Mouse (Mus musculus) myocyte (in vitro differentiated cells): ENCODE results near the gene Simc1. TPM values are rescaled to one million over a fixed set of nuclear protein-coding genes. Genes with fewer than 3 reads are reported as not detected.

Source experiments
- H3K27me3 ChIP-seq: one replicate; pipeline ENCODE4 v1.6.1; 2011; ENCODE audit not compliant: control insufficient read depth, insufficient read depth, insufficient read length
- H3K36me3 ChIP-seq: one replicate; pipeline ENCODE4 v1.6.1; 2011; ENCODE audit not compliant: control insufficient read depth, insufficient read depth
- H3K4me2 ChIP-seq: one replicate; pipeline ENCODE4 v1.6.1; 2011; ENCODE audit warnings: low read depth, control low read depth
- H3K4me3 ChIP-seq: one replicate; pipeline ENCODE4 v1.5.1; 2011; ENCODE audit warnings: mild to moderate bottlenecking, control low read depth, moderate library complexity
- H3K79me2 ChIP-seq: one replicate; pipeline ENCODE4 v1.6.1; 2011; ENCODE audit not compliant: control insufficient read depth, insufficient read depth
- H3ac ChIP-seq: one replicate; pipeline ENCODE4 v1.6.1; 2011; ENCODE audit not compliant: control insufficient read depth, insufficient read length
- CEBPB ChIP-seq: IDR thresholded peaks from 2 replicates; pipeline ENCODE4 v1.6.1; 2011; ENCODE audit warnings: mild to moderate bottlenecking, moderate library complexity; ENCODE audit not compliant: poor library complexity, insufficient read depth, severe bottlenecking
- E2F4 ChIP-seq: IDR thresholded peaks from one replicate; pipeline ENCODE4 v1.6.1; 2011; ENCODE audit warnings: mild to moderate bottlenecking, control low read depth, moderate library complexity; ENCODE audit not compliant: insufficient read depth
- MAX ChIP-seq: IDR thresholded peaks from one replicate; pipeline ENCODE4 v1.6.1; 2011; ENCODE audit warnings: low read depth, mild to moderate bottlenecking, control low read depth
- MYOD1 ChIP-seq, 3 experiments: IDR thresholded peaks; one replicate each; pipeline ENCODE4 v1.6.1; 2011; ENCODE audit warnings: control low read depth in 2 of 3, low read depth in 2 of 3, mild to moderate bottlenecking in 2 of 3, moderate library complexity in 1 of 3; ENCODE audit not compliant: insufficient read length in 2 of 3, control insufficient read depth in 1 of 3
- MYOG ChIP-seq, 3 experiments: IDR thresholded peaks; one replicate each; pipeline ENCODE4 v1.6.1; 2011; ENCODE audit warnings: control low read depth in 2 of 3, low read depth in 2 of 3, mild to moderate bottlenecking in 2 of 3; ENCODE audit not compliant: insufficient read length in 2 of 3, control insufficient read depth in 1 of 3, insufficient read depth in 1 of 3
- POLR2A ChIP-seq: IDR thresholded peaks from one replicate; pipeline ENCODE4 v1.6.1; 2011; ENCODE audit warnings: low read depth, mild to moderate bottlenecking, control low read depth, moderate library complexity; ENCODE audit not compliant: insufficient read length
- POLR2AphosphoS2 ChIP-seq: IDR thresholded peaks from one replicate; pipeline ENCODE4 v1.6.1; 2011; ENCODE audit warnings: low read depth, control low read depth; ENCODE audit not compliant: insufficient read length
- REST ChIP-seq: IDR thresholded peaks from one replicate; pipeline ENCODE4 v1.6.1; 2011; ENCODE audit warnings: mild to moderate bottlenecking, control low read depth, moderate library complexity; ENCODE audit not compliant: insufficient read depth, insufficient read length
- SRF ChIP-seq: IDR thresholded peaks from one replicate; pipeline ENCODE4 v1.6.1; 2011; ENCODE audit warnings: low read depth; ENCODE audit not compliant: control insufficient read depth, insufficient read length
- TCF12 ChIP-seq: IDR thresholded peaks from one replicate; pipeline ENCODE4 v1.6.1; 2011; ENCODE audit warnings: mild to moderate bottlenecking, control low read depth; ENCODE audit not compliant: poor library complexity, insufficient read depth, severe bottlenecking
- TCF3 ChIP-seq: IDR thresholded peaks from one replicate; pipeline ENCODE4 v1.6.1; 2011; ENCODE audit warnings: low read depth, control low read depth; ENCODE audit not compliant: insufficient read length
- USF1 ChIP-seq: IDR thresholded peaks from one replicate; pipeline ENCODE4 v1.6.1; 2011; ENCODE audit warnings: low read depth, mild to moderate bottlenecking, control low read depth, moderate library complexity
- polyA plus RNA-seq: library from polyadenylated mRNA; unstranded; fragments of >200 nt; fragmentation: generic; extraction: Trizol; gene quantifications from one replicate; pipeline ENCODE4 v1.2.1, GENCODE M21; 2012; ENCODE audit warnings: missing spikeins

Gene Simc1
- polyA plus RNA-seq, 1 experiment, result 3.8 TPM

DNA sequence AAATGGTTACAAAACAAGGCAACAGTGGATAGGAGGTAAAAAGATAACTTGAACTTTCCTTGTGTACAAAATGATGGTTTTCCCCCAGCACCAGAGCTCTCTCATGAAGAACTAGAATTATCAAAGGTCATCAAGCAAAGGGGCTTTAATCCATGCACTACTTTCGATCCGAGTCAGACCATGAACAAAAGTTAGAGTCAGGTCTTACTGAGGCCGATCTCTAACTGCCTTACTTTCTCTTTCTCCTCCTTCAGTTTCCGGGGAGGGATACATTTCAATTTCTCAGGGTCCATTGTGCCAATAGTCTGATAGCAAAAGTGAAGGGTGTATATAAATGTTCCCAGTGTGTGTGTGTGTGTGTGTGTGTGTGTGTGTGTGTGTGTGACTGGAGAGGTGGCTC, 69.0 kb downstream of the Simc1 start:
- Histone ChIP-seq H3K4me3 (no peak overlapping the region), H3K27me3 (no peaks in the 10 kb centered on the region), H3ac (no peak overlapping the region), H3K79me2 (peaks cover 14% of the 10 kb centered on the region), H3K4me2 (peak overlapping the region; percentile 37), H3K36me3 (no peaks in the 10 kb centered on the region)
- no peak for TF ChIP-seq MYOG (IDR thresholded peaks at IDR 0.05; ENCODE audit: control insufficient read depth in 1 of 3, insufficient read depth in 1 of 3, insufficient read length in 2 of 3, low read depth in 2 of 3)
- no peak for TF ChIP-seq MYOD1 (IDR thresholded peaks at IDR 0.05; ENCODE audit: control insufficient read depth in 1 of 3, insufficient read length in 2 of 3, low read depth in 2 of 3)
- no peak for TF ChIP-seq SRF

GRCm38 (mm10) chr13:54574854-54575481, 71.4 kb downstream of the Simc1 start, which contains the start of gene Arl10:
TSS of gene Arl10 (plus strand) at chr13:54575015.
- TF ChIP-seq POLR2A (peak; percentile 75), POLR2AphosphoS2 (peak; percentile 44), MYOG (IDR thresholded peaks at IDR 0.05; ENCODE audit: control insufficient read depth in 1 of 3, insufficient read depth in 1 of 3, insufficient read length in 2 of 3, low read depth in 2 of 3) (no peak)
- H3ac ChIP-seq, result peak within 1 kb of the TSS; percentile 62
- H3K4me2 ChIP-seq, result peak within 1 kb of the TSS; percentile 94
- H3K36me3 ChIP-seq, result no peaks in the 10 kb centered on the region
- peaks cover 14% of the 10 kb centered on the region for H3K79me2 ChIP-seq
- H3K27me3 ChIP-seq, result no peaks in the 10 kb centered on the region
- H3K4me3 ChIP-seq, result peak within 1 kb of the TSS; percentile 51

DNA sequence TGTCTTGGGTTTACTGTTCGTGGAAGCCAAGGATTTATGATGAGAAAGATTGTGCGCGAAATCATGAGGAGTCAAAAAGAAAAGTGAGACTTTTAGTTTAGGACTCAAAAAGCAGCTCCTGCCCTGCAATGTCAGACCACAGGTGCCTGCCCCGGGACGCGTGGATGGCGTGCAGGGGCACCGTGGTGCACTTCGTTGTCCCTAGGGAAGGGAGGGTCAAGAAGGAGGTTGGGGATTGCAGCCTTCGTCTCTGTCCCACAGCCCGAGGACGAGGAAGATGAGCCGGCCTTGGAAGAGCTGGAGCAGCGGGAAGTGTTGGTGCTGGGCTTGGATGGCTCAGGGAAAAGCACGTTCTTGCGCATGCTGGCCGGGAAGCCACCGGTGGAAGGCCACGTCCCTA, 71.9 kb downstream of the Simc1 start:
- peak overlapping the region; percentile 51 for H3K4me3 ChIP-seq
- no peak for TF ChIP-seq MYOG (IDR thresholded peaks at IDR 0.05; ENCODE audit: control insufficient read depth in 1 of 3, insufficient read depth in 1 of 3, insufficient read length in 2 of 3, low read depth in 2 of 3)
- TF ChIP-seq CEBPB, result no peak
- no peak for TF ChIP-seq MAX
- TF ChIP-seq MYOD1 (IDR thresholded peaks at IDR 0.05; ENCODE audit: control insufficient read depth in 1 of 3, insufficient read length in 2 of 3, low read depth in 2 of 3), result no peak
- TF ChIP-seq SRF, result no peak
- no peak for TF ChIP-seq TCF3
- TF ChIP-seq REST, result no peak
- TF ChIP-seq TCF12, result no peak

DNA sequence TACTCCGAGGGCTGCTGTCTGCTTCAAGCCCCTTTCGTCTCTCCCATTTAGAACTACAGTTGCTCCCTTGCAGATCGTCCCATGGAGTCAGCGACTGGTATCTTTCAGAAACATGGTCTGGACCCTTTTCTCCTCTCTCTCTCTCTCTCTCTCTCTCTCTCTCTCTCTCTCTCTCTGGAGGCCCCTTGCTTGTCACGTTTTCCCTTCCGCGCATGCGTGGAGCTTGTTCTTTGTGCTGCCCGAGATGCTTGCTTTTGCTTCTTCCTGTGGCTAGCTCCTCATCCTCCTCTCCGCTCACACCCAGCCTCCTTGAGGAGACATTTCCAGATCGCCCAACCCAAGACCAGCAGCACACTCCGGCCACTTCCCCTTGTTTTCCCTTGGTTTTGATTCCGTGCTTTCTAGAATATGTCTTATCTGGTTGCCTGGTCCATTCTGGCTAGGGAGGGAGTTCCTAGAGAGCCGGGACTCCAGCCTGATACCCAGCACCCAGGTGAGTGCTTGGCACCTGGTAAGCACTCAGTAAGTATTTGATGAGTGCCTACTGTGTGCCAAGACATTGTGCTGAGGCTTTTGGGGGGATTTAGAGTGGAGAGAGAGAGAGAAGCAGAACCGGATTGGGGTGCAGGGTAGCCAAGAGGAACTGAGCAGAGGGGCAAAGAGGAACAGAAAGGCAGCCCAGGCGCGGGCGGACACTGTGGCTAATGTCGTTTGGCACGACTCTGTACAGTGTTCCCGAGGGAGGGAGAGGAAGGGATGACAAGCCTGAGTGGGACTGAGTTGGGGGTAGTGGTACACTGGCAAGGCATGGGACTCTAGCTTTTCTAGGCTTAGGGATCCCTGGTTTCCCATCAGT, 74.3 kb downstream of the Simc1 start:
- no peak overlapping the region for H3K4me3 ChIP-seq

More for the DNA sequence above, 71.9 kb downstream of the Simc1 start:
- Histone ChIP-seq H3K27me3 (no peaks in the 10 kb centered on the region), H3K79me2 (peaks cover 14% of the 10 kb centered on the region), H3K36me3 (no peaks in the 10 kb centered on the region), H3ac (peak overlapping the region; percentile 62), H3K4me2 (peak overlapping the region; percentile 94)

GRCm38 (mm10) chr13:54581385-54581784, 77.8 kb downstream of the Simc1 start:
- Histone ChIP-seq H3ac (no peak overlapping the region), H3K79me2 (peaks cover 3% of the 10 kb centered on the region), H3K4me3 (no peak overlapping the region), H3K27me3 (no peaks in the 10 kb centered on the region), H3K4me2 (no peak overlapping the region), H3K36me3 (peaks cover 8% of the 10 kb centered on the region)
- TF ChIP-seq USF1, result no peak
- TF ChIP-seq REST, result no peak
- TF ChIP-seq POLR2A, result no peak
- TF ChIP-seq MAX, result no peak
- no peak for TF ChIP-seq CEBPB
- TF ChIP-seq POLR2AphosphoS2, result no peak
- TF ChIP-seq MYOD1 (IDR thresholded peaks at IDR 0.05; ENCODE audit: control insufficient read depth in 1 of 3, insufficient read length in 2 of 3, low read depth in 2 of 3), result no peak
- no peak for TF ChIP-seq MYOG (IDR thresholded peaks at IDR 0.05; ENCODE audit: control insufficient read depth in 1 of 3, insufficient read depth in 1 of 3, insufficient read length in 2 of 3, low read depth in 2 of 3)
- TF ChIP-seq TCF3, result no peak
- TF ChIP-seq E2F4, result no peak
- TF ChIP-seq SRF, result no peak
- TF ChIP-seq TCF12, result no peak

More for the DNA sequence above, 74.3 kb downstream of the Simc1 start:
- no peak overlapping the region for H3ac ChIP-seq
- H3K4me2 ChIP-seq, result no peak overlapping the region
- H3K27me3 ChIP-seq, result no peaks in the 10 kb centered on the region
- H3K36me3 ChIP-seq, result peaks cover 4% of the 10 kb centered on the region
- TF ChIP-seq POLR2A (peak; percentile 14), MYOD1 (IDR thresholded peaks at IDR 0.05; ENCODE audit: control insufficient read depth in 1 of 3, insufficient read length in 2 of 3, low read depth in 2 of 3) (no peak)
- H3K79me2 ChIP-seq, result peaks cover 14% of the 10 kb centered on the region
